Mouse (Mus musculus) G1E (cell line): ENCODE data around the gene Fbrsl1.

Experiments
- CTCF ChIP-seq: IDR thresholded peaks from 2 replicates; pipeline ENCODE4 v1.5.1; 2012; ENCODE audit warnings: low read depth, low read length, inconsistent platforms, mixed read lengths
- GATA1 ChIP-seq: IDR thresholded peaks from 2 replicates; pipeline ENCODE4 v1.6.1; 2012; ENCODE audit warnings: borderline replicate concordance, low read length, inconsistent platforms, mixed read lengths
- POLR2AphosphoS5 ChIP-seq: IDR thresholded peaks from 2 replicates; pipeline ENCODE4 v1.6.1; 2012; ENCODE audit warnings: low read depth, low read length, inconsistent platforms; ENCODE audit not compliant: insufficient replicate concordance

DNA sequence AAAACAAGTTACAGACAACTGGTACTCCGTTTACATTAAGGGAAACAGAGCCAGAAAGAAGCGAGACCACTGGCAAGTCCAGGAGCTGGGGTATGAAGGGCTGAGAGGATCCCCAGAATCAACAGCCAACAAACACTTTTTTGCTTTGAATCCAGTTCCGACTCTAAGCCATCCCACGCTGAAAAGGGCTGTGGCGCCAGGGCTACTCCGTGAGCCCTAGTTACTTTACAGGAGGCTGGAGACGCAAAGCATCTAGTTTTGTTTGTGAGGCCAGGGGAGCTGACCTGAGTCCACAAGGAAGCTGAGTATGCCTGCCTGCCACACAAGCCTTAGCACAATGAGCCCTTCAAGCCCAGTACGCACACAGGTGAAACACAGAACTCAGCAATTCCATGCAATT lies 61.0 kb downstream of the Fbrsl1 start:
- TF ChIP-seq CTCF (no peak), GATA1 (no peak), POLR2AphosphoS5 (no peak)
